Mouse (Mus musculus): ENCODE measurements around the gene Fgfr4.

Fgfr4 gene

GRCm38 (mm10) chr13:55167798-55168197 is 15.4 kb downstream of the Fgfr4 start:
- Histone ChIP-seq H3K4me3 (replicated peaks; ENCODE audit: low read length) (peak overlapping the region; percentile 68; the same call in 1 of the 2 replicates), H3K27me3 (ENCODE audit: insufficient read depth, low read length) (peaks cover 25% of the 10 kb centered on the region), H3K9me3 (ENCODE audit: low read length) (peaks cover 4% of the 10 kb centered on the region), H3K36me3 (ENCODE audit: insufficient read depth, low read length) (no peaks in the 10 kb centered on the region), H3K4me1 (replicated peaks; ENCODE audit: low read depth, low read length) (peaks cover 54% of the 10 kb centered on the region)
- TF ChIP-seq NANOG (IDR thresholded peaks at IDR 0.05; ENCODE audit: borderline replicate concordance, low read length) (no peak), POU5F1 (IDR thresholded peaks at IDR 0.05; ENCODE audit: borderline replicate concordance, low read length) (no peak), CTCF (conservative IDR thresholded peaks at IDR 0.05; ENCODE audit: low read length) (no peak)

GRCm38 (mm10) chr13:55168255-55168654 is 15.8 kb downstream of the Fgfr4 start:
- Histone ChIP-seq H3K9me3 (ENCODE audit: low read length) (peaks cover 4% of the 10 kb centered on the region), H3K36me3 (ENCODE audit: insufficient read depth, low read length) (no peaks in the 10 kb centered on the region), H3K4me3 (replicated peaks; ENCODE audit: low read length) (peak overlapping the region; percentile 68; the same call in 1 of the 2 replicates), H3K4me1 (replicated peaks; ENCODE audit: low read depth, low read length) (peaks cover 55% of the 10 kb centered on the region), H3K27me3 (ENCODE audit: insufficient read depth, low read length) (peaks cover 26% of the 10 kb centered on the region)
- TF ChIP-seq CTCF (conservative IDR thresholded peaks at IDR 0.05; ENCODE audit: low read length) (no peak), NANOG (IDR thresholded peaks at IDR 0.05; ENCODE audit: borderline replicate concordance, low read length) (no peak), POU5F1 (IDR thresholded peaks at IDR 0.05; ENCODE audit: borderline replicate concordance, low read length) (no peak)

DNA sequence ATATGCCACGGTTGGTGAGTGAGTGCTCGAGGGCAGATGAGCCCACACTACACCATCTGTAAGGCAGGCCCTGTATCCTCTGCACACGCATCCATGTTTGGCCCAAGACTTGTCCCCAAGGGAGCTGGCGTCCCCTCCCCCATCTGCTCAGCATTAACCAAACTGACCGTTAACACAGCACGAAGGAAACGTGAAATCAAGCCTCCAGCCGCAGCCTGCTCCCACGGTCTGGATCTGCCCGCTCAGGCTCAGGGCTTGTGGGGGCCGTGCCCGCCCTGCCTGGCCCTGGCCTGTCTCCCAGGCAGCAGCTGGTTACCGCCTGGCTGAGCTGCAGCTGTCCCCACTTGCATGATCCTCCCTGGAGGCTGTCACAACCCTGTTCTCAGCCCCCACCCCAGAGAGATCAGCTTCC is 16.5 kb downstream of the Fgfr4 start:
- Histone ChIP-seq H3K9me3 (ENCODE audit: low read length) (peaks cover 4% of the 10 kb centered on the region), H3K4me1 (replicated peaks; ENCODE audit: low read depth, low read length) (peaks cover 55% of the 10 kb centered on the region), H3K27me3 (ENCODE audit: insufficient read depth, low read length) (peaks cover 28% of the 10 kb centered on the region), H3K4me3 (replicated peaks; ENCODE audit: low read length) (peak overlapping the region; percentile 62), H3K36me3 (ENCODE audit: insufficient read depth, low read length) (no peaks in the 10 kb centered on the region)
- TF ChIP-seq POU5F1 (IDR thresholded peaks at IDR 0.05; ENCODE audit: borderline replicate concordance, low read length) (no peak), NANOG (IDR thresholded peaks at IDR 0.05; ENCODE audit: borderline replicate concordance, low read length) (no peak), CTCF (conservative IDR thresholded peaks at IDR 0.05; ENCODE audit: low read length) (no peak)

- peak overlapping the region; percentile 56 for H3K4me3 ChIP-seq (replicated peaks; ENCODE audit: low read length)
- TF ChIP-seq NANOG (IDR thresholded peaks at IDR 0.05; ENCODE audit: borderline replicate concordance, low read length): no peak
- no peak for TF ChIP-seq POU5F1 (IDR thresholded peaks at IDR 0.05; ENCODE audit: borderline replicate concordance, low read length)
Measured at GRCm38 (mm10) chr13:55171517-55172335, 19.3 kb downstream of the Fgfr4 start.

DNA sequence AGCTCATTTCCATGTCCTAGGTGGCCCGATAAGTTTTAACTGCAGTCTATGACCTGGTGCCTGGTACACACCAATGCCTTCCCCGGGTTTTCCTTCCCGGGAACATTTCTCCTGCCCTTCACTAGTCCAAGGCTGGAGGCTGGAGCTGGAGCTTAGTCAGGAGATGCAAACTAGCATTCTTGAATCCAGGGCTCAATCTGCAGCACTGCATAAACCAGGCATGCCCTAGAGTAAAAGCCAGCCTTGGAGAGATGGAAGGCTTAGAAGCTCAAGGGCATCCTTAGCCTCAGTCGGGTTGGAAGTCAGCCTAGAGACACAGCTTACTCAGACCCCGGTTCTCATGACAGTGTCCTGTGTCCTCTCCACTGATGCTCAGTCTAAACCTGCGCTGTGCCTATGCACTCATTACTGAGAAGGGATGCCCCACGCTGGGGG is 19.9 kb downstream of the Fgfr4 start:
- H3K36me3 ChIP-seq (ENCODE audit: insufficient read depth, low read length): no peaks in the 10 kb centered on the region
- H3K4me1 ChIP-seq (replicated peaks; ENCODE audit: low read depth, low read length): peaks cover 41% of the 10 kb centered on the region
- peaks cover 4% of the 10 kb centered on the region for H3K9me3 ChIP-seq (ENCODE audit: low read length)
- peaks cover 26% of the 10 kb centered on the region for H3K27me3 ChIP-seq (ENCODE audit: insufficient read depth, low read length)
- TF ChIP-seq POU5F1 (IDR thresholded peaks at IDR 0.05; ENCODE audit: borderline replicate concordance, low read length) (no peak), CTCF (conservative IDR thresholded peaks at IDR 0.05; ENCODE audit: low read length) (no peak), NANOG (IDR thresholded peaks at IDR 0.05; ENCODE audit: borderline replicate concordance, low read length) (no peak)
- peak overlapping the region; percentile 56 for H3K4me3 ChIP-seq (replicated peaks; ENCODE audit: low read length)

More at GRCm38 (mm10) chr13:55171517-55172335, 19.3 kb downstream of the Fgfr4 start:
- peaks cover 46% of the 10 kb centered on the region for H3K4me1 ChIP-seq (replicated peaks; ENCODE audit: low read depth, low read length)
- peaks cover 4% of the 10 kb centered on the region for H3K9me3 ChIP-seq (ENCODE audit: low read length)
- no peaks in the 10 kb centered on the region for H3K36me3 ChIP-seq (ENCODE audit: insufficient read depth, low read length)
- H3K27me3 ChIP-seq (ENCODE audit: insufficient read depth, low read length): peaks cover 26% of the 10 kb centered on the region

GRCm38 (mm10) chr13:55174347-55174746 is 21.9 kb downstream of the Fgfr4 start:
- Histone ChIP-seq H3K27me3 (ENCODE audit: insufficient read depth, low read length) (peaks cover 26% of the 10 kb centered on the region), H3K4me1 (replicated peaks; ENCODE audit: low read depth, low read length) (peaks cover 37% of the 10 kb centered on the region), H3K9me3 (ENCODE audit: low read length) (peaks cover 4% of the 10 kb centered on the region), H3K4me3 (replicated peaks; ENCODE audit: low read length) (no peak overlapping the region), H3K36me3 (ENCODE audit: insufficient read depth, low read length) (no peaks in the 10 kb centered on the region)
- no peak for TF ChIP-seq POU5F1 (IDR thresholded peaks at IDR 0.05; ENCODE audit: borderline replicate concordance, low read length)

DNA sequence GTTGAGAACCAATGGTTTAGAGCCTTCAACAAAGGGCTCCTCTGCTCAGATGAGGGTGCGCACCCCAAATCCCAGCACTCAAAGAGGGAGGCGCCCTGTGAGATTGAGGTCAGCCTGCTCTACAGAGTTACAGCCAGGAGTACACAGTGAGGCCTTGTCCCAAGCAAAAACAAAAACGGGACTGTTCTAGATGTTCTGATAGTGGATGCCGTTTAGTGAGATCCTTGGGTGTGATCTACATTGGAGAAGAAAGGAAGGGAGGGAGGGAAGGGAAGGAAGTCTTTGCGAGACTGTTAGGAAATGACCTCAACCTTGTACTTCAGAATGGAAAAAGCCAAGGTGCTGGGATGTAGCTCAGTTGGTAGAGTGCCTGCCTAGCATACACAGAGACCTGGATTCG is 23.8 kb downstream of the Fgfr4 start:
- H3K4me1 ChIP-seq (replicated peaks; ENCODE audit: low read depth, low read length): peaks cover 48% of the 10 kb centered on the region
- no peaks in the 10 kb centered on the region for H3K9me3 ChIP-seq (ENCODE audit: low read length)
- peaks cover 23% of the 10 kb centered on the region for H3K27me3 ChIP-seq (ENCODE audit: insufficient read depth, low read length)
- no peaks in the 10 kb centered on the region for H3K36me3 ChIP-seq (ENCODE audit: insufficient read depth, low read length)
- TF ChIP-seq POU5F1 (IDR thresholded peaks at IDR 0.05; ENCODE audit: borderline replicate concordance, low read length): no peak
- TF ChIP-seq CTCF (conservative IDR thresholded peaks at IDR 0.05; ENCODE audit: low read length): no peak
- no peak for TF ChIP-seq NANOG (IDR thresholded peaks at IDR 0.05; ENCODE audit: borderline replicate concordance, low read length)
- no peak overlapping the region for H3K4me3 ChIP-seq (replicated peaks; ENCODE audit: low read length)

GRCm38 (mm10) chr13:55177903-55178496 is 25.6 kb downstream of the Fgfr4 start:
- H3K4me1 ChIP-seq (replicated peaks; ENCODE audit: low read depth, low read length): peaks cover 45% of the 10 kb centered on the region
- no peaks in the 10 kb centered on the region for H3K9me3 ChIP-seq (ENCODE audit: low read length)
- peak overlapping the region; percentile 39 for H3K4me3 ChIP-seq (replicated peaks; ENCODE audit: low read length)
- TF ChIP-seq POU5F1 (IDR thresholded peaks at IDR 0.05; ENCODE audit: borderline replicate concordance, low read length): no peak
- peak; percentile 89 for TF ChIP-seq CTCF (conservative IDR thresholded peaks at IDR 0.05; ENCODE audit: low read length)
- peaks cover 7% of the 10 kb centered on the region; the same call in 1 of the 2 replicates for H3K27me3 ChIP-seq (ENCODE audit: insufficient read depth, low read length)
- H3K36me3 ChIP-seq (ENCODE audit: insufficient read depth, low read length): no peaks in the 10 kb centered on the region
